Mouse (Mus musculus): ENCODE data around the gene Ear14.
"Not testable (repeated sequence)": the region's sequence is repeated elsewhere in the genome, so short reads cannot be mapped to it uniquely, and the experiment has no call there.

DNA sequence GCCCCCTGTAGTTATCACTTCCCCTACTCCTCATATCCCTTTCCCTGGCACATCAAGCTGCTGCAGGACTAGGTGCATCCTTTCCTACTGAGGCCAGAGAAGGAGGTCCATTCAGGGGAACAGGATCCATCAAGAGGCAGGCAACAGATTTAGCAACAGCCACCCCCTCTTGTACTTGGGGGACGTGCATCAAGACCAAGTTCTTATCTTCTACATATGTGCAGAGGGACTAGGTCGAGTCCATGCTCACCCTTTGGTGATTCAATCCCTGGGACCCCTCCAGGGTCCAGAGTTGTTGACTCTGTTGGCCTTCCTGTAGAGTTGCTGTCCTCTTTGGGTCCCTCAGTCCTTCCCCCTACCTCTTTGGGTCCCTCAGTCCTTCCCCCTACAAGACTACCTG is 22.1 kb upstream of the Ear14 start:
- TF ChIP-seq POLR2A (IDR thresholded peaks at IDR 0.05; ENCODE audit: borderline replicate concordance, extremely low read depth, insufficient read depth, insufficient read length, poor library complexity, severe bottlenecking); CTCF (IDR thresholded peaks at IDR 0.05; ENCODE audit: borderline replicate concordance, extremely low read depth, insufficient read depth, insufficient read length): not testable (repeated sequence)
